Mouse (Mus musculus): ENCODE measurements around the gene Ucp1. TPM values are rescaled to one million over a fixed set of nuclear protein-coding genes. Genes with fewer than 3 reads are reported as not detected.

Ucp1 gene
- polyA plus RNA-seq (2016; fragmentation: Nextera tagmentation; extraction: Ambion mirVana): not detected in 2 replicates

DNA sequence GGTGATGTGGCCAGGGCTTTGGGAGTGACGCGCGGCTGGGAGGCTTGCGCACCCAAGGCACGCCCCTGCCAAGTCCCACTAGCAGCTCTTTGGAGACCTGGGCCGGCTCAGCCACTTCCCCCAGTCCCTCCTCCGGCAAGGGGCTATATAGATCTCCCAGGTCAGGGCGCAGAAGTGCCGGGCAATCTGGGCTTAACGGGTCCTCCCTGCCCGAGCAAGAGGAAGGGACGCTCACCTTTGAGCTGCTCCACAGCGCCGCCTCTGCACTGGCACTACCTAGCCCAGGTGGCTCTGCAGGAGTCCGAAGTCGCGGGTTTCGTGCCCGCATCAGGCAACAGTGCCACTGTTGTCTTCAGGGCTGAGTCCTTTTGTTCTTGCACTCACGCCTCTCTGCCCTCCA, at the start of gene Ucp1:
Gene Ucp1 (plus strand): TSS at position 177 of the 400 bp plus-strand sequence.
- Histone ChIP-seq H3K4me3 (peak within 1 kb of the TSS; percentile 41), H3K36me3 (no peaks in the 10 kb centered on the region), H3K9ac (no peak within 1 kb of the TSS), H3K9me3 (replicated peaks) (no peaks in the 10 kb centered on the region), H3K27me3 (replicated peaks) (peaks cover 46% of the 10 kb centered on the region), H3K27ac (ENCODE audit: poor library complexity, severe bottlenecking) (no peak within 1 kb of the TSS), H3K4me1 (replicated peaks) (peaks cover 8% of the 10 kb centered on the region), H3K4me2 (peak within 1 kb of the TSS; percentile 73)
- WGBS: 3% methylated on average over 18 of the region's 20 CpGs
- no peak for ATAC-seq (ENCODE audit: insufficient number of reproducible peaks, low FRiP score)

DNA sequence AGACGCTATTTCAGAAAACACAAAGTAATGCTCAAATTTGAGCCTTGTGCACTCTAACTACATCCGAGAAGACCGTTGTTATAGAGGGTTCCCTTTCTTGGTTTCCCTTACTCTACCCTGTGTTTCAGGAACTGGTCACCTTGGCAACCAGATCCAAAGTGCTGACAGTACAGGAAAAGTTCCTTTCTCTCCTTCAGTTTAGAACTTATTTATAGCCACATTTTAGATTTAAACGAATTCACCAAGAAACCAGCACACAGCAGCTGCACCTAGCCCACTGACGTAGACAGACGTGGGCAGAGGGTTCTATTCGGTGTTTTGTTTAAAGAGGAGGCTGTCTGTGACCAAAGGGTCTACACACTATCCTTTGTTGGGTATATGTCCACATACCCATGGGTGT, 46.0 kb upstream of the Ucp1 start:
- no peaks in the 10 kb centered on the region for H3K27me3 ChIP-seq (replicated peaks)
- no peak for ATAC-seq (ENCODE audit: insufficient number of reproducible peaks, low FRiP score)

DNA sequence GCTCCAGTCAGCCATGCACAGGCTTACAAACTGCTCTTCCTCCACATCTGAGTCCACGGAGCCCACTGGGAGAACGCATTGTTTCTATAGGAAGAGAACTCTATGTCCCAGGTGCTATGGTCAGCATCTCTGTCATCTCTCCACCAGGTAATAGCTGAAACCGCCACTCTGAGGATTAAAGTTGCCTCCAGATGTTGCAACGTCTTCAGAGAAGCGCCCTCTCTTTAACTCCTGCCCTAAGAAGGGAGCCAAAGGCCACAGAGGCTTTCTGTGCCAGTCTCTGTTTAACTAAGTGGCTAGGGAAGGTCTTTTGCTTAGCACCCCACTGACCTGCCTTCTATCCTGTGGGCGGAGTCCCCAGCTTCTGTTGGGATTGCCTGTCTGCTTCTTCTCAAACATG, 39.3 kb upstream of the Ucp1 start:
- H3K27me3 ChIP-seq (replicated peaks): no peaks in the 10 kb centered on the region
- no peak overlapping the region for H3K27ac ChIP-seq (ENCODE audit: poor library complexity, severe bottlenecking)
- H3K36me3 ChIP-seq: no peaks in the 10 kb centered on the region
- WGBS: 87% methylated on average over 6 of the region's 6 CpGs
- H3K9me3 ChIP-seq (replicated peaks): no peaks in the 10 kb centered on the region
- no peak overlapping the region for H3K4me2 ChIP-seq
- H3K9ac ChIP-seq: no peak overlapping the region
- no peak for ATAC-seq (ENCODE audit: insufficient number of reproducible peaks, low FRiP score)
- no peak overlapping the region for H3K4me3 ChIP-seq
- H3K4me1 ChIP-seq (replicated peaks): no peaks in the 10 kb centered on the region

More for the DNA sequence above, 46.0 kb upstream of the Ucp1 start:
- Histone ChIP-seq H3K9me3 (replicated peaks) (no peaks in the 10 kb centered on the region), H3K4me3 (no peak overlapping the region), H3K4me2 (no peak overlapping the region), H3K4me1 (replicated peaks) (peaks cover 6% of the 10 kb centered on the region; the same call in 1 of the 2 replicates), H3K36me3 (no peaks in the 10 kb centered on the region), H3K9ac (no peak overlapping the region), H3K27ac (ENCODE audit: poor library complexity, severe bottlenecking) (no peak overlapping the region)
- 77% methylated on average over 7 of the region's 7 CpGs for WGBS

DNA sequence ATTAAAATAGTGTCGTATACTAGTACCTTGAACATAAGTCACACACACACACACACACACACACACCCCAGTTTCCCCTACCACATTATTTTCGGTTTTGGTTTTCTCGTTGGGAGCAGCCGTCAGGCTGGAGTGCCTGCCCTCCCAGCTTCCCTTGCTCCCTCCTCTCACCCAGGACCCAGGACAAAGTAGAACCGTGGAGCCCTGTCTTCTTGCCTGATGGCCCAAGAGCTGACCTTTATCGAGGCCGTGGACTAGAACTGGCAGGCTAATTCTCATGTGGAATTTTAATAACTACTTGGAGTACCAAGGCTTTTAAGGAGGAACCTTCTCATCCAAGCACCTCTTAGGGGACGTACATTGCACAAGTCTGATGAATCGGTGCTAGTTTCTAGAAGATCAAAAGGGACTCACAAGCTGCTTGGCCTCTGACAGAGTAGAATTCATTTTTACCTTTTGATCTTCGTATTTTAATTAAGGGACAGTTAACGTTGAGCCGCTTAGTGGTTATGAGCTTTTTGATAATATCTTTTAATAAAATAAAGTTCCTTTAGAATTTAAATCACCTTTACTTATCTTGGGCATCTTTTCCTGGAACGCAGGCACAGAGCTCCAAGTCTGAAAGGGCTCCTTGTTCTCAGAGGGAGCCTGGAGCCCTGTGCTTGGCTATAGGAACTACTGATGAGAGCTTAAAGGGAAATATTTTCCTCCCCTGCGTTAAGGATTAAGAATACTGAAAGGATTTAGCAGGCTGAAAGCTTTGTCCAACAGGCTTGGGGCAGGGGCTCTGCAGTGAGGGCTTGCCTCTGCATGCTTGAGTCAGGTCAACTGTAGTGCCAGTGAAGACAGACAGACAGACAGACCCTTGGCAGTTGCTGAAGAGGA, 38.5 kb upstream of the Ucp1 start:
- no peak overlapping the region for H3K9ac ChIP-seq
- no peak overlapping the region for H3K4me3 ChIP-seq
- no peaks in the 10 kb centered on the region for H3K4me1 ChIP-seq (replicated peaks)
- 76% methylated on average over 14 of the region's 14 CpGs for WGBS
- no peak overlapping the region for H3K27ac ChIP-seq (ENCODE audit: poor library complexity, severe bottlenecking)
- ATAC-seq (ENCODE audit: insufficient number of reproducible peaks, low FRiP score): no peak
- no peak overlapping the region for H3K4me2 ChIP-seq
- no peaks in the 10 kb centered on the region for H3K27me3 ChIP-seq (replicated peaks)
- H3K9me3 ChIP-seq (replicated peaks): no peaks in the 10 kb centered on the region
- H3K36me3 ChIP-seq: no peaks in the 10 kb centered on the region

DNA sequence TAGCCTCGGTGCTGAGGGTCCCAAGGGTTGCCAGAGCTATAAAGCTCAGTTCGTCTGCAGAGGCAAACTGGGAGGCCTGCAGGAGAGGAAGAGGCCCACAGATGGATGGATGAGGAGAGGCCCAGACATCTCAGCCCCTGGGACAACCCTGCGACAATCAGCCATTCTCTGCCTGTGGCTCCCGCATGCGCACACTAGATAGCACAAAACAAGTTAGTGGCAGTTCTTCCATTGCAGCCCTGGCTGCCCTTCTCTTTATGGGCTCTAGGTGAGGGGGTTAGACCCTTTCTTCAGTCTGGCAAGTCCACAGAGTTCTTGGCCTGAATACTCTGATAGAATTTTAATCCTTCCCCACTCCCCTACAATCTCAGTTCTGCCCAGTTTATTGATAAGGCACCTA, 37.4 kb upstream of the Ucp1 start:
- no peaks in the 10 kb centered on the region for H3K36me3 ChIP-seq
- H3K4me2 ChIP-seq: no peak overlapping the region
- no peaks in the 10 kb centered on the region for H3K27me3 ChIP-seq (replicated peaks)
- H3K27ac ChIP-seq (ENCODE audit: poor library complexity, severe bottlenecking): no peak overlapping the region
- no peaks in the 10 kb centered on the region for H3K9me3 ChIP-seq (replicated peaks)
- H3K4me1 ChIP-seq (replicated peaks): no peaks in the 10 kb centered on the region
- WGBS: 70% methylated on average over 5 of the region's 5 CpGs
- H3K4me3 ChIP-seq: no peak overlapping the region
- no peak for ATAC-seq (ENCODE audit: insufficient number of reproducible peaks, low FRiP score)
- no peak overlapping the region for H3K9ac ChIP-seq

DNA sequence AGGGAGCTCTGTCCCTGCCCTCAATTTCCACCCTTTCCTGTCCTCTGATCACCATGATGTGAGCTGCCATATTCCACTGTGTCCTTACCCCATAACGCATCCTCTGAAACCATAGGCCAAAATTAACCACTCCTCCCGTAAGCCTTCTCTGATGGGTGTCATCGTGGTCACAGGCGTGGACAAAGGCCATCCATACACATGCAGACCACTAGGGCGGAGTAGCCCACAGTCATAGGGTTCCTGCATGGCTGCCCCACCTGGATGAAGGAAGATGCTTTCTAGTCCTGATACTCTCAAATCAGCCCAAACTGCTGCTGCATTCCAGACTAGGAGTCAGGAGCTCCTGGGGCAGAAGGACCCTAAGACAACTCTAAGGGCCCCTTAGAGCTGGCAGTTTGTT, 32.5 kb upstream of the Ucp1 start:
- H3K27me3 ChIP-seq (replicated peaks): 0 out of 2 replicates have a peak, but pooled peaks cover 4% of the 10 kb centered on the region
- H3K9me3 ChIP-seq (replicated peaks): no peaks in the 10 kb centered on the region
- H3K4me3 ChIP-seq: no peak overlapping the region
- no peak overlapping the region for H3K4me2 ChIP-seq
- H3K27ac ChIP-seq (ENCODE audit: poor library complexity, severe bottlenecking): no peak overlapping the region
- ATAC-seq (ENCODE audit: insufficient number of reproducible peaks, low FRiP score): no peak
- H3K36me3 ChIP-seq: no peaks in the 10 kb centered on the region
- no peak overlapping the region for H3K9ac ChIP-seq
- no peaks in the 10 kb centered on the region for H3K4me1 ChIP-seq (replicated peaks)
- WGBS: 83% methylated on average over 5 of the region's 5 CpGs

DNA sequence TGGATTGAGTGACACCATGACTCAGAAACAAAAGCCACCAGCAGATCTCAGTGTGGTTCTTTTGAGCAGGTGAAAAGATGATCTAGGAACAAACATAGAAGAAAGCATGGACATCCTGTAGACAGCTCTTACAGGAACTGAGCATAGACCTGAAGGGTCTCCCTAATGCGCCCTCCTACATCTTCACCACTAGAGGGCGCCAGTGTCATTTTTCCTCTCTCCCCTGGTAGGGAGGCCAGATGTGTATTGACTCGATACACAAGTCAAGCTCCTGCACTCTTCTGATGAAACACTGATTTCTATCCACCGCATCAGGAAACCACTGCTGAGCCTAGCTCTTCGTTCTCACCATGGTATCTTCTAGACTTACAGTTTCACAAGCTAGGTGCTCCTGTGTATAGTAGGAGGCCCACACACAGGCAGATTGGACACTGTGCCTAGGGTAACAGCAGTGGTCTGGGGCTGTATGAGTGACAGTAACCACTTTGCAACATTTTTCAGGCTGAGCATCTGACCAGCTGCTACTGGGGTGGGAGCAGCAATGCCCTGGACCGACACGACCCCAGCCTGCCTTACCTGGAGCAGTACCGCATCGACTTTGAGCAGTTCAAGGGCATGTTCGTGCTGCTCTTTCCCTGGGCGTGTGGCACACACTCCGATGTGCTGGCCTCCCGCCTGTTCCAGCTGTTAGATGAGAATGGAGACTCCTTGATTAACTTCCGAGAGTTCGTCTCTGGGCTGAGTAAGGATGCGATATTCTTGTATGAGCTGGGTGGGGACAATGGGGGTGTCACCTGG, 29.5 kb upstream of the Ucp1 start:
- no peaks in the 10 kb centered on the region for H3K4me1 ChIP-seq (replicated peaks)
- H3K9ac ChIP-seq: no peak overlapping the region
- no peaks in the 10 kb centered on the region for H3K9me3 ChIP-seq (replicated peaks)
- H3K36me3 ChIP-seq: no peaks in the 10 kb centered on the region; the same call in 1 of the 2 replicates
- no peak overlapping the region for H3K27ac ChIP-seq (ENCODE audit: poor library complexity, severe bottlenecking)
- H3K27me3 ChIP-seq (replicated peaks): 0 out of 2 replicates have a peak, but pooled peaks cover 4% of the 10 kb centered on the region
- no peak overlapping the region for H3K4me2 ChIP-seq
- WGBS: 66% methylated on average over 16 of the region's 16 CpGs
- ATAC-seq (ENCODE audit: insufficient number of reproducible peaks, low FRiP score): no peak
- no peak overlapping the region for H3K4me3 ChIP-seq

DNA sequence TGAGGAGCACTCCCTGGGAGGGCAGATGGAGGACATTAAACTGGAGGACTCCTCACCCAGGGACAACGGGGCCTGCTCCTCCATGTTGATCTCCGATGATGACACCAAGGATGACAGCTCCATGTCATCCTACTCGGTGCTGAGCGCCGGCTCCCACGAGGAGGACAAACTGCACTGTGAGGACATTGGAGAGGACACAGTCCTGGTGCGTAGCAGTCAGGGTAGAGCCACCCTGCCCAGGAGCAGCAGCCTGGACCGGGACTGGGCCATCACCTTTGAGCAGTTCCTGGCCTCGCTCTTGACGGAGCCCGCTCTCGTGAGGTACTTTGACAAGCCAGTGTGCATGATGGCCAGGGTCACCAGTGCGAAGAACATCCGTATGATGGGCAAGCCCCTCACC, 19.0 kb upstream of the Ucp1 start:
- Histone ChIP-seq H3K9me3 (replicated peaks) (no peaks in the 10 kb centered on the region), H3K4me3 (no peak overlapping the region), H3K27ac (ENCODE audit: poor library complexity, severe bottlenecking) (no peak overlapping the region), H3K4me1 (replicated peaks) (0 out of 2 replicates have a peak, but pooled peaks cover 4% of the 10 kb centered on the region), H3K36me3 (no peaks in the 10 kb centered on the region), H3K27me3 (replicated peaks) (no peaks in the 10 kb centered on the region), H3K9ac (no peak overlapping the region), H3K4me2 (no peak overlapping the region)
- no peak for ATAC-seq (ENCODE audit: insufficient number of reproducible peaks, low FRiP score)
- 93% methylated on average over 14 of the region's 14 CpGs for WGBS

DNA sequence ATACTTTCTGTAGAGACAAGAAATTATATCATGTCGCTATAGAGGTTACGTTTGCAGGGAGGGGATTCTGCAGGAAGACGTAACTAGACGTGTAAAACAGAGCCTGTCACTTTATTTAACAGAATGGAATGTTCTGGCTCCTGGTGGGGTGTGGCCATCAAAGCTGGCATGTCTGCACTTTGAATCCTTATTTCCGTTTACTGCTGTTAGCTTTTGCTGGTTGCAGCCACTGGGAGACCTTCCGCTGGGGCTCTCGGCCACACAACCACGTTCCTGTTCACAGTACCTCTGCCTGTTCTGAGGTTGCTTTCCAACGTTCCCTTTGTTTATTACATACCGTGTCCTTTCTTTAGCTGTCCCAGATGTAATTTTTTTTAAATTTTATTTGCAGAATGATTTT, 17.7 kb upstream of the Ucp1 start:
- 72% methylated on average over 10 of the region's 10 CpGs for WGBS

DNA sequence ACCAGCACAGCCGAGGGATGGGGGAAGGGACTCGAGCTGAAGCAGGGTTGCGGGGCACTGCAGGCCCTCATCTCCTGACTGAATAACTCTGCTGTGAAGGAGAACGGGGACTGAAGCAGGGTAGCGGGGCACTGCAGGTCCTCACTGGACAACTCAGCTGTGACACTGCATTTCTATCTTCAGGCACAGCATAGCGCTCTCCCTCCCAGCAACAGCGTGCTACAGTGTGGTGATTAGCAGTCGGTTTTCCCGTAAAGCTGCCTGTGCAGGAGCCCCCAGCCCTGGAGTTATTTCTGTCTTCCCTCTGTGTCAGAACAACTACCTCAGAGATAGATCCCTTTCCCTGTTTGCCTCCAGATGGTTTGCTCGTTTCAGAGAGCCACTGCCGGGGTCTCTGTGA, 15.7 kb upstream of the Ucp1 start:
- H3K27me3 ChIP-seq (replicated peaks): no peaks in the 10 kb centered on the region
- H3K4me1 ChIP-seq (replicated peaks): 0 out of 2 replicates have a peak, but pooled peaks cover 4% of the 10 kb centered on the region
- peak overlapping the region; percentile 10; the same call in 1 of the 2 replicates for H3K27ac ChIP-seq (ENCODE audit: poor library complexity, severe bottlenecking)
- 31% methylated on average over 11 of the region's 11 CpGs for WGBS
- H3K36me3 ChIP-seq: no peaks in the 10 kb centered on the region
- no peaks in the 10 kb centered on the region for H3K9me3 ChIP-seq (replicated peaks)
- ATAC-seq (ENCODE audit: insufficient number of reproducible peaks, low FRiP score): peak; percentile 67; the same call in 1 of the 2 replicates
- 0 out of 2 replicates have a peak overlapping the region, but pooled peaks have one; percentile 3 for H3K4me3 ChIP-seq
- no peak overlapping the region for H3K9ac ChIP-seq
- H3K4me2 ChIP-seq: peak overlapping the region; percentile 47

More for the DNA sequence above, 17.7 kb upstream of the Ucp1 start:
- H3K36me3 ChIP-seq: no peaks in the 10 kb centered on the region
- H3K4me1 ChIP-seq (replicated peaks): 0 out of 2 replicates have a peak, but pooled peaks cover 4% of the 10 kb centered on the region
- no peak overlapping the region for H3K4me2 ChIP-seq
- H3K4me3 ChIP-seq: no peak overlapping the region
- H3K9me3 ChIP-seq (replicated peaks): no peaks in the 10 kb centered on the region
- H3K27me3 ChIP-seq (replicated peaks): no peaks in the 10 kb centered on the region
- ATAC-seq (ENCODE audit: insufficient number of reproducible peaks, low FRiP score): no peak
- no peak overlapping the region for H3K9ac ChIP-seq
- no peak overlapping the region for H3K27ac ChIP-seq (ENCODE audit: poor library complexity, severe bottlenecking)

DNA sequence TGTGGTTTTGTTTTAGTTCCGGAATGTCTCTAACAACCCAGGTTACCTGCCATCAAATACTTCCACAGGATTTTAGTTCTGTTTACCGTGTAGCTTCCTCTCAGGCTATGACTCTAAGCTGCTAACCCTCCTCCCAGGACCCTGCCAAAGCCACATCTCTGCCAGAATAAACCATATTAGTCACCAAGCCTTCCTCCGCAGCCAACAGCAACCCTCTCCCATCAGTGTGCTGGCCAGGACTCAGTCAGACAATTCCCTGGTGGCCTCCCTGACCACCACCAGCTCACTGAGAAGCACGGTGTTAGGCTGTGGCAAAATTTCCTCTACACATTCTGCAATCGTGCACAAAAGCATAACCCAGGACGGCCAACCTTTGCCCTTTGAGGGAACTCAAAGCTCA, 11.7 kb upstream of the Ucp1 start:
- H3K27ac ChIP-seq (ENCODE audit: poor library complexity, severe bottlenecking): no peak overlapping the region
- H3K4me1 ChIP-seq (replicated peaks): 0 out of 2 replicates have a peak, but pooled peaks cover 4% of the 10 kb centered on the region
- no peaks in the 10 kb centered on the region for H3K36me3 ChIP-seq
- no peaks in the 10 kb centered on the region for H3K9me3 ChIP-seq (replicated peaks)
- no peaks in the 10 kb centered on the region for H3K27me3 ChIP-seq (replicated peaks)
- no peak overlapping the region for H3K4me2 ChIP-seq
- H3K4me3 ChIP-seq: no peak overlapping the region
- H3K9ac ChIP-seq: no peak overlapping the region
- 74% methylated on average over 6 of the region's 6 CpGs for WGBS
- ATAC-seq (ENCODE audit: insufficient number of reproducible peaks, low FRiP score): no peak

All from heart, embryonic 12.5 days (tissue).